Mouse (Mus musculus): ENCODE measurements around the gene Gm9821.

DNA sequence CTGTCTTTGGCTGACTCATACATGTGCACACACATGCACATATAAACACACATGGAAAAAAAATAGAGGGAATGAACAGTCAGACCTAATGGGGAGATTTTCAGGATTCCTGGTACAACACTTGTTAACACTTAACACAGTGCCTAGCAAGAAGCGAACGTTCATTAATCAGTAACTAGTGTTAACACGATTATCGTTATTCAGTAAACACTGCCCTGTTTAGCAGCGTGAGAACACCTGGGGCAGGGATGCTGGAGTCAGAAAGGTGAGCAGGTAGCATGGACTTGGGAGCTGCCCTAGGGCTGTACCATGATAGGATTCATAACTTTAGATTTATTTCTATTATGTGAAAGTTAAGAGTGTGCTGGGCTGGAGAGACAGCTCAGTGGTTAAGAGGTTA is 50.5 kb downstream of the Gm9821 start:
- TF ChIP-seq GATA1 (IDR thresholded peaks at IDR 0.05; ENCODE audit: low read length) (no peak), TAL1 (IDR thresholded peaks at IDR 0.05; ENCODE audit: low read length) (no peak)
